Mouse (Mus musculus): ENCODE results near the gene Sec14l1. TPM values are rescaled to one million over a fixed set of nuclear protein-coding genes. Genes with fewer than 3 reads are reported as not detected.
"Not testable (repeated sequence)": the region's sequence is repeated elsewhere in the genome, so short reads cannot be mapped to it uniquely, and the experiment has no call there.

The Sec14l1 gene
- 100 to 1,000 TPM; 101 to 113 TPM for total RNA-seq (2021)
- long read RNA-seq, experiment 1, full-length matches to known transcripts, result 42 of 76 reads
- long read RNA-seq, experiment 1, partial matches to known transcripts, result 12 of 76 reads
- long read RNA-seq, experiment 1, other reads (novel, unspliced or antisense), result 22 of 76 reads
- long read RNA-seq, experiment 2, full-length matches to known transcripts, result 69 of 100 reads
- long read RNA-seq, experiment 2, partial matches to known transcripts, result 15 of 100 reads
- long read RNA-seq, experiment 2, other reads (novel, unspliced or antisense), result 16 of 100 reads

GRCm38 (mm10) chr11:117114592-117115345, at the start of gene Sec14l1:
Sec14l1 (plus strand) TSS chr11:117115168.
- DNase-seq, result peak; percentile 100

DNA sequence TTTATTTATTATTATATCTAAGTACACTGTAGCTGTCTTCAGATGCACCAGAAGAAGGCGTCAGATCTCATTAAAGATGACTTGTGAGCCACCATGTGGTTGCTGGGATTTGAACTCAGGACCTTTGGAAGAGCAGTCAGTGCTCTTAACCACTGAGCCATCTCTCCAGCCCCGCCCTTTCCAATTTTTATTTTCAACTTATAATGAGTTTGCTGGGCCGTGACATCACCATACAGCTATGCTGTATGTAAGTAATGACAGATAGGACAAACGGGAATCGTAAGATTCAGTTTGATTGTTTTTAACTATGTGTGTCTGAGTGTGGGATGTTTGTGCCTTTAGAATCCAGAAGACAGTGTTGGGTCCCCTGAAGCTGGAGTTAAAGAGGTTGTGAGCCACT, 49.4 kb upstream of the Sec14l1 start:
- DNase-seq, result not testable (repeated sequence)

DNA sequence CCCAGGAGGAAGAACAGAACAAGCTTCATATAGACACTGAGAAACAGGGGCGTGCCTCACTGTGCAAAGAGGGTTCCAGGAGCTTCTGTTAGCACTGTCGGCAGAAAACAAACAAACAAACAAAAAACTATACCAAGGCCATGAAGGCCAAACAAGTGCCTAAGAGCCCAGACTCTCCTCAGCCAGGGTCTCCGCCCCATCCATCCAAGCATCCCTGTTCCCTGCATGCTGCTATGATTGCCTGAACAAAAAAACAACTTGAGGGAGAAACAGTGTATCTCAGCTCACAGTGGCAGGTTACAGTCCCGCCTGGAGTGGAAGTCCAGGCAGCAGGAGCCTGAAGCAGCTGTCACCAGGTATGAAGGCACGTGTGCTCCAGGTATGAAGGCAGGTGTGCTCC, 48.2 kb upstream of the Sec14l1 start:
- no peak for DNase-seq

DNA sequence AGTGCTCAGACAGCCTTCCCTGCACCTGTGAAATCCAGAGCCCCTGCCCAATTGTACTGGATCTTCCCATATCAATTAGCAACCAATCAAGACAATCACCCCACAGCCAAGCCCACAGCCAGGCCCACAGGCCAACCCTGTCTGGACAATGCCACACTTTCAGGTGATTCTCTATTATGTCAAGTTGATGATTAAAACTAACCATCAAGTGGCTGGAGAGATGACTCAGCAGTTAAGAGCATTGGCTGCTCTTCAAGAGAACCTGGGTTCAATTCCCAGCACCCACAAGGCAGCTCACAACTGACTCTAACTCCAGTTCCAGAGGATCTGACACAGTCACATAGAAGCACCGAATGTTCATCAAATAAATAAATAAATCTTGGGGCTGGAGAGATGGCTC, 46.6 kb upstream of the Sec14l1 start:
- no peak for DNase-seq

- no peak for DNase-seq
These were observed 45.9 kb upstream of the Sec14l1 start for GRCm38 (mm10) chr11:117069027-117069426.

DNA sequence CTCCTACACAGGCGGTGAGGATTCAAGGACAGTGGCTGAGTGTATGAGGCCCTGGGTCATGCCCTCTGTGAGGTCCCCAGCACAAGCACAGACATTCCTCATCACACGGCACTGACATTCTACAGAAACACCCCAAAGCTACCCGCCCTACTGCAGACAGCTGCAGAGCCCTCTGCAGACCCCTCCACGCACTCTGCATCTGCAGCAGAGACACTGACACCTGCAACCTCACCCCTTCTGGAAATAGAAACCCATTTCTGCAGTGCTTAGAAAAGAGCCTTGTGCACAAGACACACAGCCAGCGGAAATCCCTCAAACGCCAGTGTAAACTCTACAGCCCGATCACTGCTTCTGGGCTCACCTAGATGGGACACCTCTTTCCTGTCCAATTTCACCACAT, 44.3 kb upstream of the Sec14l1 start:
- DNase-seq, result no peak

- DNase-seq, result peak; percentile 93
These were observed 42.8 kb upstream of the Sec14l1 start for GRCm38 (mm10) chr11:117072128-117072527.

- no peak for DNase-seq
These were observed 41.5 kb upstream of the Sec14l1 start for GRCm38 (mm10) chr11:117073426-117073825.

DNA sequence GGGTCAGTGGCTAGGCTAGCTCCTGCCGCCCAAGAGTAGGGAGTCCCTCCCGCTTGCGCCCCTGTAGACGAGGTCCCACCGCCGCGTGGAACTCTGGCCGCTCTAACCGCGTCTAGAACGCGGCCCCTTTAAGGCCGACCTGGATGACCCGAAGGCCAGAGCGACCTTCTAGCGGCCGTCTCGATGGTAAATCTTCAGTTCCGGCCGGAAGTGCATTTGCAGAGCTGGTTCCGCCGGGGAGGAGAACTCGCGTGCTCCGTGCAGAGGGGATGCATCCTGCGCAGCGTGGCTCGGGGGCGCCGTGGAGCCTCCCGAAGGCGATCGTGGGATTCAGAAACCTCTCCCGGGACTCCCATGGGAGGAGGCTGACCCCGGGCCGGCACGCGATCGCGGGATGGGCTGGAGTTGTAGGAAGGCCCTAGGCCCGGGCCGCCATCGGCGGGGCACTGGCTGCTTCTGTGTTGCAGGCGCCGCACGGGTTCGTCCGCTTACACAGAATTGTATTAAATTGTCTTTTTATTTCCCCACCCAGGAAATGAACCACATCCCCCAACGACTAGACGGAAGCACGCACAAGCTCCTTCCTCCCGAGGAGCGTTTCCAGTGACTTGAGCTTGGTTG, 38.3 kb upstream of the Sec14l1 start:
- peak; percentile 91 for DNase-seq

GRCm38 (mm10) chr11:117077227-117077626, 37.7 kb upstream of the Sec14l1 start:
- DNase-seq, result no peak

GRCm38 (mm10) chr11:117077902-117078301, 37.1 kb upstream of the Sec14l1 start:
- no peak for DNase-seq

DNA sequence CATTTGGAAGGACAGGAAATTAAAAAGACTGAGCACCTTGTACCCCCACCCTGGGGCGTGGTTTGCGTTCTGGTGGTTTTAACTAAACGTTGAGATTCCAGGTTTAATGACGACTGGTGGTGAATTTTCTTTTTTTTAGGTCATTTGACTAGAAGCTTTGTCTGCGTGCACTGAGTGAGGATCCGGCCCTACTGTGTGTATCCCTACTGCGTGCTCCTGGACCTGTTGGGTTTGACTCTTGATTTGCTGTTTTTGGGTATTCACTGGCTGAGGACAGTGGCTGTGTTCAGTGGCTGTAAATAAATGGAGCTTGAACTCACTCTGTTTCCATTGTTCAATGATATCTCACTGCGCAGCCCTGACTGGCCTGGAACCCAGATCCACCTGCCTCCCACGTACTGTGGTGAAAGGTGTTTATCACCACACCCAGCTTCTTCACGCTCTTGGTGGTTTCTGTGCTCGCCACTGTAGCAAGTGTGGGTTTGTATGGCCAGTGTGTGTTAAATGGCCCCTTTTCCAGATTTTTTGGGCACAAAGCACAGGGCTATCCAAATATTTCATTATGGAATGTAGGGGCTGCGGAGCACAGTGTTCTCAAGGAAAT, 36.2 kb upstream of the Sec14l1 start:
- DNase-seq, result no peak

DNA sequence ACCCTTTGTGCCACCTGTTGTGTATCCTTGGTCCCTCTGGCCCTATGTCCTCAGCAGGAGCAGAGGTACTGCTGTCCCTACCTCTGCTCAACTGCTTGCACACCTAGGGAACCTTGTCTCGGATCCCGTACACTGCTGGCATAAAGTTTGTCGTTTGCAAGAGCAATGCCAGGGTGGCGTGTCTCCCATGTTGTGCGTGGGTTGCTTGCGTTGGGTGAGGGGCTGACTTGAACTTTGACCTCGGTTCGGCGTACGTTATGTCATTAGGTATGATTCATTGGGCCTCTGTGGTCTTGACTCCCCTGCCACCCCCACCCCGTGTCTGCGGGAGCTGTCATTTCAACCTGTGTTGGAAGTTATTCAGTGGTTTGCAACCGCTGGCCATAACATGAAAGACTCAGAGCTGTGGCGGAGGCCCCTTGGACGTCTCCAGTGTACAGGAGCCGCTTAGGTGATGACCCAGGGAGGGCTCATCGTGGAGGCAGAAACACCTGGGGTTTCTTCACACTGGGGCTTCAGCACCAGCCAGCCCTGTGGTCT, 35.2 kb upstream of the Sec14l1 start:
- no peak for DNase-seq

- no peak for DNase-seq
These were observed 34.8 kb upstream of the Sec14l1 start for GRCm38 (mm10) chr11:117080209-117080608.

- peak; percentile 82 for DNase-seq
These were observed 33.6 kb upstream of the Sec14l1 start for GRCm38 (mm10) chr11:117081165-117082064.

- DNase-seq, result peak; percentile 33
These were observed 32.5 kb upstream of the Sec14l1 start for GRCm38 (mm10) chr11:117082353-117082934.

GRCm38 (mm10) chr11:117083052-117083881, 31.7 kb upstream of the Sec14l1 start:
- peak; percentile 78 for DNase-seq

GRCm38 (mm10) chr11:117083882-117084260, 31.1 kb upstream of the Sec14l1 start:
- not testable (repeated sequence) for DNase-seq

DNA sequence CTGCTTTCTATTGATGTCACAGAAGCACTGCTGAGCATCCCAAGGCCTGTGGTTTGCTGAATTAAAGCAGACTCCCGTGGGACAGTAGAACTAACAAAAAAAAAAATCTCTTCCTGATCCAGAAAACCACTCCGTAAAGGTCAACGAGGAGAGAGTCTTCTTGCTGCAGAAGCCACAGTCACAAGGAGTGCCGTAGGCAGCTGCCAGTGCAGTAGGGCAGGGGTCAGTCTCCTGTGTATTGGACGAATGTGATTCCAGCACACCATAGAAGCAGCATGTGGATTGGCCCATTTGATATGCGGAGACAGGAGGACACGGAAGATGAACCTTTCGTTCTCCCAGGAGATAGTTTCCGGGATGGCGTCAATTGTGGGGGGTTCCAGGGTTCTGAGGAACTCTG, 28.8 kb upstream of the Sec14l1 start:
- DNase-seq, result no peak

All from adrenal gland, postnatal 10 days (tissue).